Mouse (Mus musculus): Measurements from ENCODE around the gene Gng7.

GRCm38 (mm10) chr10:80993276-80993675 is 21.5 kb downstream of the Gng7 start:
- TF ChIP-seq CTCF (IDR thresholded peaks at IDR 0.05), result no peak
- TF ChIP-seq EP300 (IDR thresholded peaks at IDR 0.05; ENCODE audit: insufficient read depth, low read depth, low read length), result no peak
